Mouse (Mus musculus): ENCODE results near the gene Pmpcb. TPM values are rescaled to one million over a fixed set of nuclear protein-coding genes. Genes with fewer than 3 reads are reported as not detected.

The Pmpcb gene
- 551 TPM for polyA plus RNA-seq (2014; fragmentation: Illumina TruSeq; extraction: RNeasy Lipid Tissue Mini Kit (QIAGEN cat#74804); ENCODE audit: low read depth, low replicate concordance)

GRCm38 (mm10) chr5:21736956-21737585, at the start of gene Pmpcb:
Gene Pmpcb (plus strand): TSS chr5:21737141.

DNA sequence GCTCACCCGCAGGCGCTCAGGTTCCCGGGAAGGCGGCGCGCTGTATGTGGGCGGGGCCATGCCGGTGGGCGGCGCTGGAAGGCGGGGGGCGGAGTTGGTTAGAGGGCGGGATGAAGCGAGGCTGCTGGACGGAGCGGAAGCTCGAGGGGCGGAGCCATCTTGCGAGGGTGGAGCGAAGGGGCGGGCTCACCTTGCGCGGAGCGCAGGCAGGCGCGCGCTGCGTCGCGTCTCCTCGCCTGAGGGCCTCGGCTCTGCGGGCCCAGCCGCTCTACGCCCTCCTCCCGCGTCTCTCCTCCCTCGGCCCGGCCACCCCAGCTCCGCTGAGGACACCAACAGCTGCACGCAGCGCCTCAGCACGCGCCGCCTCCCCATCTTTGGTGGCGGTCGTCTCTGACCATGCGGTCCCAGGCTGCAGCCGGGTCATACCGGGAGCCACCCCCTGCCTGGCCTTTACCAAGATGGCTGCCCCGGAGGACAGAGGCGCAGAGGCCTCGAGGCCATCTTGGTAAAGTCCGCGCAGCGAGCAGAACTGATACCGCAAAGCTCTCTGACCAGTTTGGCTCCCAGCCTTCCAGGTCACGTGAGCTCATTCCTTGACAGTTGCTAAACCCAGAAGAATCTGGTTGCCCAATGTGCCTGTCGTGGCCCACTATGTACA, 35.5 kb upstream of the Pmpcb start, which contains the start of gene Napepld:
TSS of gene Napepld (minus strand) at position 46 of the 658 bp plus-strand sequence.

DNA sequence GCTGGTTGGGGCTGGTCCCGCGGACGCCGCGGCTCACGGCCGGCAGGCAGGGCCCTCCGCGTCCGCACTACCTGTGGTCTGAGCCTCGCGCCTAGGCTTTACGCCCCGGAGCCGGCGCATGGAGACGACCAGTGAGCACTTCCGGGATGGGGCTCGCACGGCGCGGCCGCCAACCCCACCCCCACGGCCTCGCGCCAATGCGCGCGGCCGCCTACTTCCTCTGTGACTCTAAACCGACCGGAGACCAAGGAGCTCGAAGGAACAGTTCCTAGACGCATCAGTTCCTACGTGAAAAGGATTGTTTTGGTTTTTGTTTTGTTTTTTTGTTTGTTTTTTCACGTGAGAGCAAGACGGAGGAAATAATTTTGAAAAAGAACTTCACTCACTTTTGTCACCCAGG, 48.1 kb downstream of the Pmpcb start, which contains the start of the genes Dnajc2 and Psmc2:
TSS of gene Dnajc2 (minus strand) at position 199 of the 400 bp plus-strand sequence.
TSS of gene Psmc2 (plus strand) at position 231 of the 400 bp plus-strand sequence.

Other genes starting within 250 kb of the Pmpcb start
- gene Lrrc17, start 193.6 kb upstream of the Pmpcb start, polyA plus RNA-seq (2014; fragmentation: Illumina TruSeq; extraction: RNeasy Lipid Tissue Mini Kit (QIAGEN cat#74804); ENCODE audit: low read depth, low replicate concordance) = 2.0 TPM
- gene Fbxl13, start 91.5 kb upstream of the Pmpcb start, polyA plus RNA-seq (2014; fragmentation: Illumina TruSeq; extraction: RNeasy Lipid Tissue Mini Kit (QIAGEN cat#74804); ENCODE audit: low read depth, low replicate concordance) = 264 TPM
- 15.8 TPM for gene Armc10, start 91.3 kb upstream of the Pmpcb start, polyA plus RNA-seq (2014; fragmentation: Illumina TruSeq; extraction: RNeasy Lipid Tissue Mini Kit (QIAGEN cat#74804); ENCODE audit: low read depth, low replicate concordance)
- 31.7 TPM for gene Napepld, start 35.7 kb upstream of the Pmpcb start, polyA plus RNA-seq (2014; fragmentation: Illumina TruSeq; extraction: RNeasy Lipid Tissue Mini Kit (QIAGEN cat#74804); ENCODE audit: low read depth, low replicate concordance)
- gene Dnajc2, start 48.1 kb downstream of the Pmpcb start, polyA plus RNA-seq (2014; fragmentation: Illumina TruSeq; extraction: RNeasy Lipid Tissue Mini Kit (QIAGEN cat#74804); ENCODE audit: low read depth, low replicate concordance) = 553 TPM
- 329 TPM for gene Psmc2, start 48.1 kb downstream of the Pmpcb start, polyA plus RNA-seq (2014; fragmentation: Illumina TruSeq; extraction: RNeasy Lipid Tissue Mini Kit (QIAGEN cat#74804); ENCODE audit: low read depth, low replicate concordance)
- 0.13 TPM for gene Slc26a5, start 128.5 kb downstream of the Pmpcb start, polyA plus RNA-seq (2014; fragmentation: Illumina TruSeq; extraction: RNeasy Lipid Tissue Mini Kit (QIAGEN cat#74804); ENCODE audit: low read depth, low replicate concordance)

Measured in testis, adult 10 weeks (tissue).